Mouse (Mus musculus): ENCODE data around the gene Rnft2.

GRCm38 (mm10) chr5:118268987-118269386 is 24.1 kb upstream of the Rnft2 start:
- TF ChIP-seq CTCF (IDR thresholded peaks at IDR 0.05; ENCODE audit: low read depth, low read length) (peak; percentile 86), EP300 (IDR thresholded peaks at IDR 0.05; ENCODE audit: insufficient read depth, low read depth, low read length) (no peak)

Measured in ES-Bruce4 (cell line).